Mouse (Mus musculus) megakaryocyte, embryonic 14.5 days (primary cell): ENCODE results near the gene Clip2.

Source experiments
- FLI1 ChIP-seq: IDR thresholded peaks from 2 replicates; pipeline ENCODE4 v1.6.1; 2012; ENCODE audit warnings: low read length, inconsistent platforms, mixed read lengths
- GATA1 ChIP-seq: IDR thresholded peaks from 3 replicates; pipeline ENCODE4 v1.6.1; 2012; ENCODE audit warnings: mixed read lengths, low read length, inconsistent platforms, borderline replicate concordance

DNA sequence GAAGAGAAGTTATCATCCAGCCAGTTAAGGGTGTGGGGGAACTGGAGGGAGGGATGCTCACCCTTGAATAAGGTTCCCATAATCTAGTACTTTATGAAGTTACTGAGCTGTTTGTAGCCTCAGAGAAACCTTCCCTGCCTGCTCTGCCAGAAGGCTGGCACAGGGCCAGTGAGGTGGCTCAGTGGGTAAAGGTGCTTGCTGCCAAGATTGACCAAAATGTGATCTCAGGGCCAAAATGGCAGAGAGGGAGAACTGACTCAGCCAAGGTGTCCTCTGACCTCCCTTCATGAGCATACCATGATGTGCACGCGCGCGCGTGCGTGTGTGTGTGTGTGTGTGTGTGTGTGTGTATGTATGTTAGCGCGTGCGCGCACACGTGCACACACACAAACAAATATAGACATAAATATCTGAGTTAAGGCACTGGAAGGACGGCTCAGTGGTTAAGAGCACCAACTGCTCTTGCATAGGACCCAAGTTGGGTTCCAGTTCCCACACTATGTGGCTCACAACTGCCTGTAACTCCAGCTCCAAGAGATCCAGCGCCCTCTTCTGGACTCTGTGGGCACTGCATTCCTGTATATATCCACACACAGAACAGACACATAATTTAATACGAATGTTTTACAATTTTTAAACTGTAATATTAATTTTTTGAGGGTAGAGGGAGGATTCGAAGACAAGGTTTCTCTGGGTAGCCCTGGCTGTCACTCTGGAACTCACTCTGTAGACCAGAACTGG lies 26.1 kb downstream of the Clip2 start:
- TF ChIP-seq GATA1 (no peak), FLI1 (no peak)
